Mouse (Mus musculus) T-cell, adult 2 months (primary cell): ENCODE results near the gene Tox4.

Experiments used
- DNase-seq: peaks from one replicate; pipeline ENCODE4 v3.0.0; 2022; ENCODE audit warnings: low spot score

Gene Tox4

DNA sequence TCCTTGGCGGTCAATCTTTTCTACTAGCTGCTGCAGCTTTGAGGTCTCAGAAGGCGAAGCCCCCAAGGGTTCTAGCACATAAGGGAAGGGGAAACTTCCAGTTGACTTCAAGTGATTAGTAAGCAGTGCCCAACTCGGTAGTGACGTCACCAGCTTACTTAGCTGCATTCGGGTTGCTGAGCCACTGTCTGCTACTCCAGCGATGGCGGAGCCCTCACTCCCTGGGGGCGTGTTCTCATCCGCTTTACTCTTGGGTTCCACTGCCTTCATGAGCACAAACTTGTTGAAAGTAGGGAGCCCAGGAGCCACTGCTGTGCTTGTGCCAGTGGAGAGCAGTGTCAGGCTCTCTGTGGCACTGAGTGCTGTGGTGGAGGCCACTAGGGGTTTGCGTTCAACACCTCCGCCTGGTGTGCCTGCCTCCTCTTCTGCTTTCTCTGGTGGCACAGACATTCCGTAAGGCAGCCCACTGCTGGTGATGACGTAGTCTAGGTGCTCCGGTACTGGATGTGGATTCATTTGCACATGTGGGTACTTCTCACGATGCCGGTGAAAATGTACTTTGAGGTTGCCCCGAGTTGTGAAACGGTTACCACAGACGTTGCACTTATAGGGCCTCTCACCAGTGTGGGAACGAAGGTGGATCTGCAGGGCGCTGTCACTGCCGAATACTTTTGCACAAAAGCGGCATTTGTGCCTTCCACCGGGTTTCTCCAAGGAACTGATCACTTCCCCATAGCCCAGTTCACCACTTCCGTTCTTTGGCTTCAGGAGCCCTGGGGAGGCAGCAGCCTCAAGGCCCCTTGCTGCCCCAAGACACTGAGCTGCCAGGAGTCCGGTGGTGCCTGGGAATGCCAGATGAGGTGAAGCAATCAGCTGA, 35.2 kb downstream of the Tox4 start:
- DNase-seq, result no peak

- no peak for DNase-seq
These were observed 35.8 kb downstream of the Tox4 start for GRCm38 (mm10) chr14:52314808-52315150.

DNA sequence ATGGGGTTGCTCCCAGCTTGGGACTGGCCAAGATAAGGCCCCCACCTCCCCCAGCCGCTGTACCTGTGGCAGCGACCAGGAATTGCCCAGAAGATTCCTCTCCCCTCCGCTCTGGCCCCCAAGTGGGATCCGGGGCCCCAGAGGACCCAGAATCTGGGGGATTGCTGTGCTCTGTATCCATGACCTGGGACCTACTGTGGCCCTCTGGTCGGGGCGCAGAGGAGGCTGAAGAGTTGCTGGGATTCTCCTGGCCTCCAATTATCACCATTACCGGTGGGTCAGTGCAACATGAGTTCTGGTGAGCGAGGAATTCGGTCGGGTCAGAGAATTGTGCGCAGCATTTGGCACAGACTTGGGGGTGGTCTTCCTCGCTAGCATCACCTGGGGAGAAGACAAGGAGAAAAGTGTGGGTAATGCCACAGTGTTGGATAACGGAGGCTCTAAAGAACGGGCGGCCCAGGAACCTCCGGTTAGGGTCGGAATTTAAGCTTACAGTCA, 36.4 kb downstream of the Tox4 start:
- no peak for DNase-seq

- peak; percentile 46 for DNase-seq
These were observed 37.0 kb downstream of the Tox4 start for GRCm38 (mm10) chr14:52315792-52316440.

DNA sequence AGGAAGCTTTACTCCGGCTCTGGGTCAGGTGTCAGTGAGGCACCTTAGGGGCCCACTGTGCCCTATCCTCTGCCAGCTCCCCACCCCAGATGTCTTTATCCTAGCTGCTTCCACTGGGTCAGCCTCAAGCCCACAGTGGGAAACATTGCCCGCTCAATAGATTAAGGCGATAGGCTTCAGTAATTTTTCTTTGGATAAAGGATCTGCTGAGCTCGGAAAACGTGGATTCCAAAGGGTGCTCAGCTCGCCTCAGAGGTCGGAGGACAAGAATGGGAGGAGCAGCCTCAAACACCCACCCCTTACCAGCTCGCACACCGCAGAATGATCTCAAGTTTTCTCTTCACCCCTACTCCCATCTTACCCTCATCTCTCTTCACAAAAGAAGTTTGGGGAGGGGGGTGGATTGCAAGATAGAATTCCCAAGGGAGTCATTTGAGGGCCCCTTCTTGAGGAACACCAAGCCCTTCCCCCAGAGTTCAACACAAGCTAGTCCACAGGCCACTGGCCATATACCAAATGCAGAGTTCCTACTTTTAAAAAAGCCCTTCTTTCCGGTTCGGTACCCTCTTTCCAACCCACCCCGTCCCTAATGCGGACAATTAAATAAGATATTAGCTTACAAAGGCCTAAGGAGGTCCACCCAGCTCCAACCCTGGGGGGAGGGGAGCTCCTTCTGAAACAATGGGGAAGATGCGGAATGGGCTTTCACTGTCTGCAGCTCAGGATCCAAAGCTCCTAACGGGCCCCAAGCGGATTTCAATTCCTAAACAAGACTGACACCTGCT, 37.7 kb downstream of the Tox4 start:
- DNase-seq, result no peak

DNA sequence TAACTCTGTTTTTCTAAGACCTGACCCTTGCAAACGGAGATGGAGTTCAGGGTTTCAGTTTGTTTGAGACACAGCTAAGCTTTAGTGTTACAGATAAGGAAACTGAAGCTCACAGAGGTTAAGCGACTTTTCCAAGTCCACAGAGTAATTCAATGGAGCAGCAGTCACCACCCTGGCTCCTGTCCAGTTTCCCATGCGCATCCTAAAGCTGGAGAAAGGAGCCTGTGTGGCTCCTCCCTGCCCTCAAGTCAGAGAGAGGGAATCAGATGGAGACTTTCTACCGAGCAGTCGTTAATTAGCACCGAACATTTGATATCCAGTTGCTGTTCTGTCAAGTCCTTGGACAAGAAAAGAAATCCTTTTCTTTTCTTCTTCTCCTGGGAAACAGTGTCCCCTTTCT, 40.4 kb downstream of the Tox4 start:
- no peak for DNase-seq

DNA sequence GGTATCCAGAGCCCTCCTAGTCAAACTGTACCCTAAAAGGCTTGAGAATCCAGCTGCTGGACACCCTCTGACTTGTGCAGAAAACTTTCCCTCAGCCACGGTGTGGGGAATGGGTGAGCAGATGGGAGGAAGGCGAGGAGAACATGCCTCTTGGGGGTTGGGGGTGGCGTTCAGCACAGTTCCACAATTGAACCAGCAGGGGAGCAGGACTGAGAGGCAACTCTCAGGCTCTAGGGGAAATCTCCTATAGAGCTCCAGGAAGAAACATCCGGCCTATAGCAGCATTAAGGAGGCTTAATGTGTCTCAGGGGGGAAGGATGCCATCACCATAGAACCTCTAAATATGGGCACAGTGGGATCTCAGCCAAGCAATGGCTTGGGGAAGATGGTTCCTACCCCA, 46.9 kb downstream of the Tox4 start:
- DNase-seq, result no peak

DNA sequence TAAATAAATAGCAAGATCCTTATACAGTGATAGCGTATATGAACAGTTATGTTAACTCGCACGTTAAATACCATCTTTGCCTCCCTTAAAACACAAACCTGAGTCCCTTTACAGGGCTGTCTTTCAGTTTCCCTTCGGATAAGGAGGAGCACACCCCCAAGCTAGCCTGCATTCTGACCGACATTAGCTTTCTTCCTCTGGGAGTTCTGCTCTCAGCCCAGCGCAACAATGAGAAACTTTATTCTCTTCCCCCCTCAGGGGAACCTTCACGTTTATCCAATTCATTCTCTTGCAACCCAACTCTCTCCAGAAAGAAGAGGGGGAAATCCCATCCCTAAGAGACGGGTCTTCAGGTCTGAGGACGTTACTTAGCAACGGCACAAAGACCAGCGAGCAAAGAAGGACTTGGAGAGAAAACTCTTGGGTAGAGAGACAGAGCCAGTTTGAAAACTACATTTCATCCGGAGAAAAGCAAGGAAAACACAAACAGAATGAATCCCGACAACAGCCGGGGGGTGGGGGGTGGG, 48.5 kb downstream of the Tox4 start:
- no peak for DNase-seq

GRCm38 (mm10) chr14:52327910-52328812, 49.2 kb downstream of the Tox4 start, which contains the start of gene Sall2:
Gene Sall2, minus strand, starts transcription at chr14:52328762.
- DNase-seq, result no peak

- no peak for DNase-seq
These were observed 52.3 kb downstream of the Tox4 start for GRCm38 (mm10) chr14:52331069-52331750.

DNA sequence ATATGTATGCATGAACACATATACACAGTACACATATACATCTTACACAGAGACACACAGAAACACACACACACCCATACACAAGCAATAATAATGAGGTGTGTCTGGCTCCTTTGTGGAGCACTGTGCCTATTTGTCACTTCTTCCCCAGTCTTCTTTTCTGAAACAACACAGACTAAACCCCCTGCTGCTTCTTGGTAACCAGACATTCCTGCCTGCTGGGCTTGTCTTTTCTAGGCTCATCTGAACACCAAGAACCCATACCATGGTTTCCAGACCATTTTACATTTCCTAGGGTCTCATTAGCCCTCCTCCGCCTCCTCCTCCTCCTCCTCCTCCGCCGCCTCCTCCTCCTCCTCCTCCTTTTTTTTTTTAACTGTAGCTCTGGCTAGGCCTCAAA, 53.2 kb downstream of the Tox4 start:
- no peak for DNase-seq

DNA sequence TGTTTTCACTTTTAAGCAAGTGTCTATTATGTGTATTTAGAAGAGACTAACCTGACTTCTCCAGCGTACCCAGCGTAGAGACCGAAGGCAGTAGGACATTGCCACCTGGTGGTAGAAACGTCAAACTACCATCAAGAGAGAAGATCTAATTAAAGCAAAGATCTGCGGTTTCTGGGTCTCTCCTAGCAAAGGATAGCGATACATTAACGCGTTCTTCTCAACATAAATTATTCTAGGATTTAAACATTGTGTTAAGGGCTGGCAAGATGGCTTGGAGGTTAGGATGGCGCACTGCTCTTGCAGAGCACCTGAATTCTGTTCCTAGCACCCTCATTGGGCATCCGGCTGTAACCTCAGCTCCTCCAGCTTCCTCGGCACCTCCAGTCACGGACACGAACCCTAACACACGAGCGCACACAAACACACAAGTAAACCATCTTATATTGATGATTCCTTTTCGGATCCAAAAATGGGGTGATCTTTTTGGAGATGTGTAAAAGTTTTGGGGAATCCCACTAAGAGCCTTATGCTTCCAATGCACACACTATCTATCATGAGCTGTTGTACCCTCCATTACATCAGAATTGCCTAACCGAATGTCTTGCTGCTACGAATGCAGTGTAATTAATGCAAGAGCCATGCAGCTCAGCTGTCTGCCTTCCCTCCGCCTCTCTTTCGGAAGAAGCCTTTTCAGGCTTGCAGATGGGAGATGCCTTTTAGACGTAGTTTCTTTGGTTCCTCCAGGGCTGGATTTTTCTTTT, 60.0 kb downstream of the Tox4 start:
- peak; percentile 72 for DNase-seq

GRCm38 (mm10) chr14:52339512-52339852, 60.5 kb downstream of the Tox4 start:
- no peak for DNase-seq
